Mouse (Mus musculus) neural tube, embryonic 11.5 days (tissue): ENCODE data around the gene Adamts7. TPM values are rescaled to one million over a fixed set of nuclear protein-coding genes. Genes with fewer than 3 reads are reported as not detected.

Source experiments
- ATAC-seq: fragments of 200-750 bp; cut with Nextera tagmentation; 2 replicates; pipeline ENCODE4 v1.8.0; 2017; ENCODE audit warnings: moderate number of reproducible peaks, mild to moderate bottlenecking, moderate TSS enrichment, moderate library complexity; ENCODE audit not compliant: insufficient read depth, low FRiP score, low TSS enrichment
- DNase-seq: peaks from one replicate; pipeline ENCODE4 v3.0.0-alpha.2; 2015; ENCODE audit warnings: low spot score
- H3K27ac ChIP-seq: fragments of 300-500 bp; sonication (generic); 2 replicates; pipeline ENCODE4 v1.5.1; 2014; ENCODE audit warnings: low read depth, mild to moderate bottlenecking, low read length
- H3K27me3 ChIP-seq: fragments of 300-500 bp; sonication (generic); 2 replicates; pipeline ENCODE4 v1.6.1; 2014; ENCODE audit warnings: mild to moderate bottlenecking, low read length, mixed read lengths; ENCODE audit not compliant: control insufficient read depth, insufficient read depth
- H3K36me3 ChIP-seq: fragments of 300-500 bp; sonication (generic); 2 replicates; pipeline ENCODE4 v1.6.1; 2014; ENCODE audit warnings: mild to moderate bottlenecking, low read length, moderate library complexity, mixed read lengths; ENCODE audit not compliant: control insufficient read depth, insufficient read depth
- H3K4me1 ChIP-seq: fragments of 300-500 bp; sonication (generic); 2 replicates; pipeline ENCODE4 v1.6.1; 2014; ENCODE audit warnings: low read length, mixed read lengths; ENCODE audit not compliant: control insufficient read depth, insufficient read depth
- H3K4me2 ChIP-seq: fragments of 300-500 bp; sonication (generic); 2 replicates; pipeline ENCODE4 v1.6.1; 2014; ENCODE audit warnings: low read depth, mild to moderate bottlenecking, moderate library complexity
- H3K4me3 ChIP-seq: fragments of 300-500 bp; sonication (generic); 2 replicates; pipeline ENCODE4 v1.5.1; 2014; ENCODE audit warnings: low read depth, low read length
- H3K9ac ChIP-seq: fragments of 300-500 bp; sonication (generic); 2 replicates; pipeline ENCODE4 v1.6.1; 2014; ENCODE audit warnings: mild to moderate bottlenecking, low read length
- H3K9me3 ChIP-seq: fragments of 300-500 bp; sonication (generic); 2 replicates; pipeline ENCODE4 v1.6.1; 2016; ENCODE audit warnings: low read length; ENCODE audit not compliant: control insufficient read depth
- WGBS: fragments of 180-500 bp; shearing (Covaris S2); extraction: QIAGEN DNeasy Blood & Tissue Kit; methylation state at CpG from one replicate; pipeline ENCODE4 v1.1.7; 2014; 5-methylcytosine and 5-hydroxymethylcytosine counted together
- polyA plus RNA-seq: library from polyadenylated mRNA; unstranded; fragments of >200 nt; fragmentation: Nextera tagmentation; extraction: Ambion mirVana; gene quantifications from 2 replicates; pipeline ENCODE4 v1.2.1, GENCODE M21; 2014

Adamts7 gene
- polyA plus RNA-seq, 1 experiment from 2014 or later, result 15.5 TPM

GRCm38 (mm10) chr9:90241618-90242017 is 78.7 kb downstream of the Adamts7 start:
- no peak for DNase-seq
- Histone ChIP-seq H3K27me3 (no peaks in the 10 kb centered on the region), H3K4me1 (no peaks in the 10 kb centered on the region), H3K36me3 (no peaks in the 10 kb centered on the region; the same call in 1 of the 2 replicates), H3K27ac (no peak overlapping the region), H3K9me3 (no peaks in the 10 kb centered on the region), H3K4me3 (no peak overlapping the region), H3K9ac (no peak overlapping the region), H3K4me2 (no peak overlapping the region)
- 64% methylated on average over 7 of the region's 7 CpGs for WGBS
- no peak for ATAC-seq

GRCm38 (mm10) chr9:90242291-90242690 is 79.4 kb downstream of the Adamts7 start:
- Histone ChIP-seq H3K4me1 (no peaks in the 10 kb centered on the region), H3K36me3 (no peaks in the 10 kb centered on the region), H3K9me3 (no peaks in the 10 kb centered on the region), H3K4me2 (no peak overlapping the region), H3K9ac (no peak overlapping the region), H3K27ac (no peak overlapping the region), H3K27me3 (no peaks in the 10 kb centered on the region), H3K4me3 (no peak overlapping the region)
- DNase-seq (no peak), ATAC-seq (no peak)
- WGBS, result 93% methylated on average over 6 of the region's 6 CpGs

GRCm38 (mm10) chr9:90242855-90243254 is 80.0 kb downstream of the Adamts7 start:
- no peak overlapping the region for H3K4me2 ChIP-seq
- H3K4me3 ChIP-seq, result no peak overlapping the region
- no peaks in the 10 kb centered on the region for H3K4me1 ChIP-seq
- no peaks in the 10 kb centered on the region for H3K9me3 ChIP-seq
- DNase-seq (no peak), ATAC-seq (no peak)
- no peaks in the 10 kb centered on the region for H3K27me3 ChIP-seq
- WGBS, result 86% methylated on average over 7 of the region's 7 CpGs
- no peaks in the 10 kb centered on the region for H3K36me3 ChIP-seq
- H3K27ac ChIP-seq, result no peak overlapping the region
- no peak overlapping the region for H3K9ac ChIP-seq

- H3K4me1 ChIP-seq, result no peaks in the 10 kb centered on the region
- no peak for DNase-seq
- no peak overlapping the region for H3K9ac ChIP-seq
- no peaks in the 10 kb centered on the region for H3K27me3 ChIP-seq
- H3K4me3 ChIP-seq, result no peak overlapping the region
- WGBS, result 88% methylated on average over 15 of the region's 15 CpGs
- no peaks in the 10 kb centered on the region for H3K36me3 ChIP-seq
- no peak for ATAC-seq
- no peak overlapping the region for H3K4me2 ChIP-seq
- H3K27ac ChIP-seq, result no peak overlapping the region
- H3K9me3 ChIP-seq, result no peaks in the 10 kb centered on the region
Measured at GRCm38 (mm10) chr9:90244301-90245151, 81.7 kb downstream of the Adamts7 start.

GRCm38 (mm10) chr9:90245206-90245605 is 82.3 kb downstream of the Adamts7 start:
- no peak overlapping the region for H3K4me3 ChIP-seq
- DNase-seq (no peak), ATAC-seq (no peak)
- no peak overlapping the region for H3K9ac ChIP-seq
- H3K27me3 ChIP-seq, result no peaks in the 10 kb centered on the region
- H3K9me3 ChIP-seq, result no peaks in the 10 kb centered on the region
- no peak overlapping the region for H3K27ac ChIP-seq
- no peak overlapping the region for H3K4me2 ChIP-seq
- H3K36me3 ChIP-seq, result no peaks in the 10 kb centered on the region
- WGBS, result 91% methylated on average over 6 of the region's 6 CpGs
- H3K4me1 ChIP-seq, result no peaks in the 10 kb centered on the region

- Histone ChIP-seq H3K4me1 (no peaks in the 10 kb centered on the region), H3K27ac (no peak overlapping the region), H3K27me3 (no peaks in the 10 kb centered on the region), H3K36me3 (no peaks in the 10 kb centered on the region), H3K4me3 (no peak overlapping the region), H3K9ac (no peak overlapping the region), H3K9me3 (no peaks in the 10 kb centered on the region), H3K4me2 (no peak overlapping the region)
- no peak for DNase-seq
- no peak for ATAC-seq
- 86% methylated on average over 5 of the region's 5 CpGs for WGBS
Measured at GRCm38 (mm10) chr9:90245781-90246180, 82.9 kb downstream of the Adamts7 start.

GRCm38 (mm10) chr9:90247316-90247715 is 84.4 kb downstream of the Adamts7 start:
- no peaks in the 10 kb centered on the region for H3K4me1 ChIP-seq
- H3K9ac ChIP-seq, result no peak overlapping the region
- 85% methylated on average over 7 of the region's 7 CpGs for WGBS
- H3K4me3 ChIP-seq, result no peak overlapping the region
- H3K36me3 ChIP-seq, result no peaks in the 10 kb centered on the region
- ATAC-seq, result no peak
- H3K27ac ChIP-seq, result no peak overlapping the region
- no peaks in the 10 kb centered on the region for H3K9me3 ChIP-seq
- no peak for DNase-seq
- H3K4me2 ChIP-seq, result no peak overlapping the region
- no peaks in the 10 kb centered on the region for H3K27me3 ChIP-seq

- Histone ChIP-seq H3K9me3 (no peaks in the 10 kb centered on the region), H3K4me3 (no peak overlapping the region), H3K27me3 (no peaks in the 10 kb centered on the region), H3K9ac (no peak overlapping the region), H3K36me3 (no peaks in the 10 kb centered on the region), H3K4me2 (no peak overlapping the region), H3K27ac (no peak overlapping the region), H3K4me1 (no peaks in the 10 kb centered on the region)
- no peak for ATAC-seq
- DNase-seq, result no peak
- 95% methylated on average over 7 of the region's 7 CpGs for WGBS
Measured at GRCm38 (mm10) chr9:90248326-90248725, 85.5 kb downstream of the Adamts7 start.

- ATAC-seq, result no peak
- Histone ChIP-seq H3K4me1 (no peaks in the 10 kb centered on the region), H3K27me3 (no peaks in the 10 kb centered on the region), H3K27ac (no peak overlapping the region), H3K4me3 (no peak overlapping the region), H3K36me3 (no peaks in the 10 kb centered on the region), H3K9ac (no peak overlapping the region), H3K9me3 (no peaks in the 10 kb centered on the region), H3K4me2 (no peak overlapping the region)
- no peak for DNase-seq
- 90% methylated on average over 2 of the region's 2 CpGs for WGBS
Measured at GRCm38 (mm10) chr9:90249036-90249435, 86.2 kb downstream of the Adamts7 start.
